Mouse (Mus musculus) liver, adult 2 months (tissue): ENCODE measurements at regions not wholly inside any gene's neighbourhood (a gene's known extent, or its start where the extent isn't known, plus 50 kb on each side); places are given as distances from the start of the nearest gene placed in this dataset.

Source experiments
- CTCF ChIP-seq: fragments of 200-500 bp; IDR thresholded peaks from 2 replicates; pipeline ENCODE4 v1.5.1; 2011; ENCODE audit warnings: low read depth, low read length, control low read depth
- POLR2A ChIP-seq: fragments of 200-500 bp; IDR thresholded peaks from 2 replicates; pipeline ENCODE4 v1.6.1; 2011; ENCODE audit warnings: low read length, control low read depth; ENCODE audit not compliant: insufficient read depth; ENCODE audit errors: extremely low read depth

GRCm38 (mm10) chr2:19753479-19753878 lies 95.9 kb downstream of the Otud1 start:
- no peak for TF ChIP-seq POLR2A
- no peak for TF ChIP-seq CTCF
